Mouse (Mus musculus): ENCODE measurements around the gene Mta1. TPM values are rescaled to one million over a fixed set of nuclear protein-coding genes. Genes with fewer than 3 reads are reported as not detected.

The Mta1 gene
- polyA plus RNA-seq (2017; shearing (Covaris generic)), result 3.9 TPM

GRCm38 (mm10) chr12:113097749-113098281, at the start of gene Mta1:
TSS of gene Mta1 (plus strand) at chr12:113098278.

GRCm38 (mm10) chr12:113074329-113075062, 23.6 kb upstream of the Mta1 start, which contains the start of gene Tex22:
TSS of gene Tex22 (plus strand) at chr12:113074502.

GRCm38 (mm10) chr12:113139908-113140615, 42.0 kb downstream of the Mta1 start, which contains the start of gene Crip2:
TSS of gene Crip2 (plus strand) at chr12:113140236.

GRCm38 (mm10) chr12:113146112-113147057, 48.3 kb downstream of the Mta1 start, which contains the start of gene Crip1:
TSS of gene Crip1 (plus strand) at chr12:113146316.

GRCm38 (mm10) chr12:113155887-113156539, 57.9 kb downstream of the Mta1 start, which contains the start of gene Tedc1:
TSS of gene Tedc1 (plus strand) at chr12:113156421.

GRCm38 (mm10) chr12:113185442-113186291, 87.6 kb downstream of the Mta1 start, which contains the start of gene Tmem121:
TSS of gene Tmem121 (plus strand) at chr12:113185930.

Other genes starting within 250 kb of the Mta1 start
- 45.1 TPM for gene Gpr132, start 230.1 kb upstream of the Mta1 start, polyA plus RNA-seq (2017; shearing (Covaris generic))
- gene Jag2, start 168.5 kb upstream of the Mta1 start, polyA plus RNA-seq (2017; shearing (Covaris generic)), result 3.5 TPM
- gene Nudt14, start 156.2 kb upstream of the Mta1 start, polyA plus RNA-seq (2017; shearing (Covaris generic)), result 66.8 TPM
- gene Btbd6, start 121.8 kb upstream of the Mta1 start, polyA plus RNA-seq (2017; shearing (Covaris generic)), result 4.8 TPM
- gene Brf1, start 97.6 kb upstream of the Mta1 start, polyA plus RNA-seq (2017; shearing (Covaris generic)), result 18.8 TPM
- 5.2 TPM for gene Pacs2, start 83.8 kb upstream of the Mta1 start, polyA plus RNA-seq (2017; shearing (Covaris generic))
- gene Tex22, start 23.8 kb upstream of the Mta1 start, polyA plus RNA-seq (2017; shearing (Covaris generic)), result 0.36 TPM
- 6.5 TPM for gene Crip2, start 42.0 kb downstream of the Mta1 start, polyA plus RNA-seq (2017; shearing (Covaris generic))
- 1,207 TPM for gene Crip1, start 48.0 kb downstream of the Mta1 start, polyA plus RNA-seq (2017; shearing (Covaris generic))
- 7.6 TPM for gene Tedc1, start 58.1 kb downstream of the Mta1 start, polyA plus RNA-seq (2017; shearing (Covaris generic))
- not detected for gene Tmem121, start 87.7 kb downstream of the Mta1 start, polyA plus RNA-seq (2017; shearing (Covaris generic))

Data from CD4-positive, CD25-positive, alpha-beta regulatory T cell, adult 9 weeks (primary cell).